Mouse (Mus musculus) left cerebral cortex, adult 8-10 months (tissue): ENCODE measurements around the gene Tmem267. TPM values are rescaled to one million over a fixed set of nuclear protein-coding genes. Genes with fewer than 3 reads are reported as not detected.

Experiments
- total RNA-seq, 4 experiments: library from RNA; stranded (reverse); gene quantifications; 2 replicates each; pipeline ENCODE4 v1.2.4; 2022

Tmem267 gene
- total RNA-seq, 4 experiments from 2014 or later, result 18.8 to 24.9 (median 22.3) TPM

Other genes starting within 250 kb of the Tmem267 start
- gene Paip1, start 59.4 kb upstream of the Tmem267 start, total RNA-seq, result 100 to 1,000 TPM; 101 to 122 (median 110) TPM
- 10 to 100 TPM; 23.1 to 28.8 (median 24.7) TPM for gene 4833420G17Rik, start 25.3 kb upstream of the Tmem267 start, total RNA-seq
- 1 to 10 TPM; 1.7 to 4.3 (median 3.2) TPM for gene 3110070M22Rik, start 344 bp downstream of the Tmem267 start, total RNA-seq
- gene Ccl28, start 135.8 kb downstream of the Tmem267 start, total RNA-seq, result 1 to 10 TPM; 1.1 to 1.7 (median 1.3) TPM
- 100 to 1,000 TPM; 247 to 305 (median 289) TPM for gene Hmgcs1, start 202.3 kb downstream of the Tmem267 start, total RNA-seq